Mouse (Mus musculus) CD4-positive, CD25-positive, alpha-beta regulatory T cell, adult 9 weeks (primary cell): Measurements from ENCODE around the gene Vmn1r50. TPM values are rescaled to one million over a fixed set of nuclear protein-coding genes. Genes with fewer than 3 reads are reported as not detected.

ENCODE experiments used
- polyA plus RNA-seq: library from polyadenylated mRNA; unstranded; fragments of 100-300 nt; shearing (Covaris generic); gene quantifications from one replicate; pipeline ENCODE4 v1.2.1, GENCODE M21; 2017

Vmn1r50 gene
- not detected for polyA plus RNA-seq

DNA sequence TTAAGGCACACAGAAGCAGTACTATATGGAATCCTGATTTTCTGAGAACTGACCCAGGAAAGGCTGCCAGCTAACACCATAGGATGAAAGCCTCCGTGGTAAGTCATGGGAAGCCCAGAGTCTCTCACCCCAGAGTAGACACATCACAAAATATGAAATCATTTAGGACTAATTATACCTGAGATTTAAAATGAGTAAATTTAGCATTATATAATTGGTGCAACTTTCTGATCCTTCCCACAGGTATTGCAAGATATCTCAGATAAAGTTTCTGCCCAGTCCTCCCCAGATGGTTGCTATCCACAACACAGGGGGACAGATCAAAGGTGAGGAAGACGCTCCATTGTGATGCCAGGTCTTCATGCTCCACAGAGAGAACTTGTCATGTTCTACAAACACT lies at the start of gene Vmn1r50:
Gene Vmn1r50 (plus strand): TSS at position 301 of the 400 bp plus-strand sequence.

DNA sequence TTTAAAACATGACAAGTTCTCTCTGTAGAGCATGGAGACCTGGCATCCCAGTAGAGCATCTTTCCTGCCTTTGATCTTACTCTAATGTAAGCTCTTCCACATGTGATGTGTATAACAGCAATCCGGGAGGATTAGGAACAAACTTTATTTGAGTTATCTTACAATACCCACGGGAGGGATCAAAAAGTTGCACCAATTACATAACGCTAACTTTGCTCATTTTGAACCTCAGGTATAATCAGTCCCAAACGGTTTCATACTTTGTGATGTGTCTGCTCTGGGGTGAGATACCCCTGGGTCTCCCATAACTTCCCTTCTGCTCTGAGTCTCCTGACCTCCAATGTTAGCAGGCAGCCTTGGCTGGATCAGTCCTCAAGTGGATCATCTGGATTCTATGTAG lies 22.8 kb upstream of the Vmn1r50 start, which contains the start of gene Vmn1r49:
Gene Vmn1r49 (minus strand): TSS at position 101 of the 400 bp plus-strand sequence.

DNA sequence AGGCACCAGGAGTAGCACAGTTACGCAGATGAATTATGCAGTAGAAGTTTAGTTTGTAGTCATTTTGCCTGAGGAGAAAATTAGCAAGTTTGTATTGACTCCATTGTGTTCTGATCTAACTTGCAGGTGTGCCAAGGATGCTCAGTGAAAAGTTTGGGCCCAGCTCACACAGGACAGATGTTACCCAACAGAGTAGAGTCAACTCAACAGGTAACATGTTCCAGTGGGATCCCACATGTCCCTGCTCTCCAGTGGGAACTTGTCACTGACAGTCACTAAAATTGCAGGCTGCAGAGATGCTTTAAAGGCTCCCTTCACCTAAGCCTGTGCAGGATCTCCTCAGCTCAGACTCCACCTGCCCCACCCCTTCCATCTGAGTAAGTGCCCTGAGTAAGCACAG lies 21.1 kb downstream of the Vmn1r50 start, which contains the start of gene Vmn1r51:
Gene Vmn1r51 (plus strand): TSS at position 301 of the 400 bp plus-strand sequence.

Other genes starting within 250 kb of the Vmn1r50 start
- not detected for gene Vmn1r42, start 225.0 kb upstream of the Vmn1r50 start, polyA plus RNA-seq
- 0.17 TPM for gene Vmn1r43, start 225.0 kb upstream of the Vmn1r50 start, polyA plus RNA-seq
- not detected for gene Vmn1r44, start 217.8 kb upstream of the Vmn1r50 start, polyA plus RNA-seq
- gene Vmn1r45, start 160.8 kb upstream of the Vmn1r50 start, polyA plus RNA-seq = not detected
- 0.02 TPM for gene Vmn1r46, start 132.1 kb upstream of the Vmn1r50 start, polyA plus RNA-seq
- gene Vmn1r47, start 85.3 kb upstream of the Vmn1r50 start, polyA plus RNA-seq = not detected
- not detected for gene Vmn1r48, start 64.6 kb upstream of the Vmn1r50 start, polyA plus RNA-seq
- 0.04 TPM for gene Vmn1r49, start 22.9 kb upstream of the Vmn1r50 start, polyA plus RNA-seq
- gene Vmn1r51, start 21.2 kb downstream of the Vmn1r50 start, polyA plus RNA-seq = not detected
- gene Vmn1r52, start 73.4 kb downstream of the Vmn1r50 start, polyA plus RNA-seq = not detected
- not detected for gene V1ra8, start 101.4 kb downstream of the Vmn1r50 start, polyA plus RNA-seq
- gene Vmn1r53, start 123.0 kb downstream of the Vmn1r50 start, polyA plus RNA-seq = not detected
- not detected for gene Vmn1r54, start 144.9 kb downstream of the Vmn1r50 start, polyA plus RNA-seq
- gene BC048671, start 199.8 kb downstream of the Vmn1r50 start, polyA plus RNA-seq = not detected
- not detected for gene Chst13, start 223.8 kb downstream of the Vmn1r50 start, polyA plus RNA-seq
- gene Uroc1, start 231.9 kb downstream of the Vmn1r50 start, polyA plus RNA-seq = not detected